Mouse (Mus musculus) lung, adult 2 months (tissue): ENCODE data around the gene Rtn4rl1. TPM values are rescaled to one million over a fixed set of nuclear protein-coding genes. Genes with fewer than 3 reads are reported as not detected.

Source experiments
- DNase-seq: peaks from one replicate; pipeline ENCODE4 v3.0.0; 2022
- H3K4me1 ChIP-seq: fragments of 200-500 bp; 2 replicates; pipeline ENCODE4 v1.6.1; 2011; ENCODE audit warnings: low read length; ENCODE audit not compliant: control insufficient read depth, insufficient read depth
- H3K4me3 ChIP-seq: fragments of 200-500 bp; replicated peaks from 2 replicates; pipeline ENCODE3; 2011; ENCODE audit warnings: low read depth, mild to moderate bottlenecking, control low read depth, low read length; ENCODE audit errors: extremely low read depth
- CTCF ChIP-seq: fragments of 200-500 bp; IDR thresholded peaks from 2 replicates; pipeline ENCODE4 v1.5.1; 2011; ENCODE audit warnings: mild to moderate bottlenecking, low read length, control low read depth; ENCODE audit not compliant: insufficient read depth
- POLR2A ChIP-seq: fragments of 200-500 bp; IDR thresholded peaks from 2 replicates; pipeline ENCODE4 v1.6.1; 2011; ENCODE audit warnings: low read depth, mild to moderate bottlenecking, control low read depth, low read length, borderline replicate concordance; ENCODE audit errors: extremely low read depth
- WGBS: fragments of 180-500 bp; shearing (Covaris S2); methylation state at CpG from one replicate; pipeline ENCODE4 v1.1.7; 2018; 5-methylcytosine and 5-hydroxymethylcytosine counted together
- polyA plus RNA-seq: library from polyadenylated mRNA; depleted of rRNA; stranded (reverse); fragments of >200 nt; gene quantifications from 2 replicates; pipeline ENCODE4 v1.2.3, GENCODE M21; 2012

Rtn4rl1 gene
- polyA plus RNA-seq, 1 experiment: 11.6 TPM

DNA sequence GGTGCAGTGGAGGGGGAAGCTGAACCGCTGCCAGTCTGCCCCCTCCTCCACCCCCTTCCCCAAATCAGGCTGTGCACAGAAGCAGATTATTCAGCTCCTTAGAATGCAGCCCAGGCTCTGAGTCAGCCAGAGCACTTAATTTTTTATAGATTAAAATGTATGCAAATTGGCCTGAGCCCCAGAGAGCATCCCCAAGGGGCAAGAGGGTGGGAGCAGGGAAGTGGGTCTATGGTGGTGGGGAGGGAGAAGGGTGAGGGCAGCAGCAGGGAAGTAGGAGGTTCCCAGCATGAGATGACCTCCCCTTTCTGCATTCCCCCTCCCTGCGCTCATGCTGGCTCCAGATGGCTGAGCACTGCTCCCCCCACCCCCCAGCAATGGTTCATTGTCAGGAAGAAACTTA lies 8.6 kb upstream of the Rtn4rl1 start:
- DNase-seq: no peak
- H3K4me3 ChIP-seq: no peak overlapping the region
- H3K4me1 ChIP-seq: no peaks in the 10 kb centered on the region
- TF ChIP-seq POLR2A (no peak), CTCF (no peak)
- WGBS: 76% methylated on average over 2 of the region's 2 CpGs

DNA sequence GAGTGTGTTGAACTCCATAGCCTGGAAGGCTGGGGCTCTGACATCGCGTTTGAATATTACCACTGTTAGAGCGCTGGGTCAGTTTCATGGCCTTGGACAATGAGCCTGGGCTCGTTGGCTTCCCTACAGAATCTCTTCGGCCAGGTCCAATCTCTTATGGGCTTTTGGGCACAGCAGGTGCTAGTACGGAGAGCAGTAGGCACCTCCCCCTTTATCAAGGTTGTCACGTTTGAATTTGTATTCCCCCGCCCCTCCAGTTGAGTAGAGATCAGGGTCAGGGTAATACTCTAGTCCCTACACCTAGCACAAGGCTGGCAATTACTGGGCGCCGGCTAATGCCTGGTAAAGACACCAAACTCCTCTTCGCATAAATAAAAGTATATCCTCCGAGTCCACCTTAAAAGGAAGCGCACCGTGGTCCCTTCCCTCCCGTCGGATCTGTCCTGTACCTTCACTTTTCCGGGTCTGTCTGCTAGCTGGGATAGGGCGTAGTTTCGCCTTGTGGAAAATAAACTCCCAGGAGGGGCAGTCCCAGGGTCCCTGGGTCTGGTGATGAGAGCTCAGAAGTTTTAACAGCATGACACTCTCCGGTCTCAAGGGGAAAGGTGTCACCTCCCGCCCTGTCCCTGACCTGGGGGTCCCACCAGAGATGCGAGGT lies 3.7 kb upstream of the Rtn4rl1 start:
- no peak for DNase-seq
- TF ChIP-seq POLR2A (no peak), CTCF (no peak)
- Histone ChIP-seq H3K4me3 (peak overlapping the region; percentile 82), H3K4me1 (peaks cover 4% of the 10 kb centered on the region; the same call in 1 of the 2 replicates)
- WGBS: 2% methylated on average over 22 of the region's 22 CpGs

DNA sequence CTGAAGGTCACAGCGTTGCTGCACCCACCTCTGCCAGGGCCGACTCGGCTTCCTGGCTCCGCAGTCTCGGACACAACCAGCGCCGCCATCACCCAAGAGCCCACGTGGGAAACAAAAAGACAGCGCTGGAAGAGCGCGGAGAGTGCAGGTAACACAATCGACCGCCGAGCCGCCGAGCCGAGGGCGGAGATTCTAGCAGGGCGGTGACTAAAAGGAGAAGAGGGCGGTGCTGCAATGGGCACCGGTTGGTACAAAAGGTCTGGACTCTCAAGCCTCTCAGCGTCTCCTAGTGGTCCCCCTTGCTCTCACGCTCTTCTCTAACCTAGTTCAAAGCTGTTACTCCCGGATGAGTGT lies 3.2 kb upstream of the Rtn4rl1 start:
- H3K4me1 ChIP-seq: peaks cover 4% of the 10 kb centered on the region; the same call in 1 of the 2 replicates
- peak overlapping the region; percentile 82 for H3K4me3 ChIP-seq
- peak; percentile 72 for DNase-seq
- WGBS: 1% methylated on average over 24 of the region's 24 CpGs
- TF ChIP-seq POLR2A (peak; percentile 52; the same call in 1 of the 2 replicates), CTCF (peak; percentile 12; the same call in 1 of the 2 replicates)

DNA sequence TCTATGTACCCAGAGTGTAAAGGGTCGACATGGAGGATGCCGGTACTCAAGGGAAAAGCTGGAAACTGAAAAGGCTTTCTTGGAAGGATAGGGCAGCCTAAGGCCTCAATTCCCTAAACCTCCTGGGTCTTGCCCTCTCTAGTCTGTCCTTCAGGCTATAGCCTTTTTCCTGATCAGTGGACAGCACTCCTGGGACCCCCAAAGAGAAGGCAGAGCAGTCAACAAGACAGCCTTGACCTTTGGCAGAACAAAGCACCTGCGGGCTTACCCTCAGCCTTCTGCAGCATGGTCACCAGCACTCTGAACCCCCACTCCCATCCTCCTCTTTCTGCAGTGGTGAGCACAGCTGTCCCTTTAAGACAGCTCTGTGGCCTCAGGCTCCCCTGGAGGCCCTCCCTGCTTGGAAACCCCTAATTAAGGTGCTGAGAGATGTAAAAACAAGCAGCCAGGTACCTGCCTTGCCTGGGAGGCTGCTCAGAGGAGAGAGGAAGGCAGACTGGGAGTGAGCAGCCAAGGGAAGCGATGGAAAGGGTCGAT lies 2.6 kb upstream of the Rtn4rl1 start, which contains the start of gene Dph1:
Gene Dph1, minus strand, starts transcription at position 337 of the 537 bp plus-strand sequence.
- WGBS: 59% methylated on average over 5 of the region's 5 CpGs
- TF ChIP-seq POLR2A (no peak), CTCF (no peak)
- peak within 1 kb of the TSS; percentile 82 for H3K4me3 ChIP-seq
- peaks cover 4% of the 10 kb centered on the region; the same call in 1 of the 2 replicates for H3K4me1 ChIP-seq
- DNase-seq: no peak

DNA sequence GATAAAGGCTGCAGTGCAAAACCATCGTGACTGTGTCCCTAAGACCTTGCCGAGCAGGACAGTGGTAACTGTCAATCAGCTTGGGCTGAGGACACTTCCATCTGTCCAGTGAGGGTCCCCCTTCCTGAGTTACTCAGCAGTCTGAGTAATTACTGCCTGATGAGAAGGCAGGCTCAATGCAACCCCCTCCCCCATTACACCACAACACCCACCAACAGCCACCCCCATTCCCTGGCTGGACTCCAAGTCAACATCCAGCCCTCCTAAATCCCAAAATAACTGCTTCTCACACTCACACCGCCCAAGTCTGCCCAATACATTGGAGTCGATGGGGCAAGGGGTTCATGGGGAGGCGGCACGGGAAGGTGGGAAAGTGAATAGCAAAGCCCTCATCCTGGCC lies 1.7 kb upstream of the Rtn4rl1 start:
- DNase-seq: no peak
- 62% methylated on average over 6 of the region's 6 CpGs for WGBS
- Histone ChIP-seq H3K4me1 (peaks cover 4% of the 10 kb centered on the region; the same call in 1 of the 2 replicates), H3K4me3 (no peak overlapping the region)
- TF ChIP-seq CTCF (no peak), POLR2A (no peak)

DNA sequence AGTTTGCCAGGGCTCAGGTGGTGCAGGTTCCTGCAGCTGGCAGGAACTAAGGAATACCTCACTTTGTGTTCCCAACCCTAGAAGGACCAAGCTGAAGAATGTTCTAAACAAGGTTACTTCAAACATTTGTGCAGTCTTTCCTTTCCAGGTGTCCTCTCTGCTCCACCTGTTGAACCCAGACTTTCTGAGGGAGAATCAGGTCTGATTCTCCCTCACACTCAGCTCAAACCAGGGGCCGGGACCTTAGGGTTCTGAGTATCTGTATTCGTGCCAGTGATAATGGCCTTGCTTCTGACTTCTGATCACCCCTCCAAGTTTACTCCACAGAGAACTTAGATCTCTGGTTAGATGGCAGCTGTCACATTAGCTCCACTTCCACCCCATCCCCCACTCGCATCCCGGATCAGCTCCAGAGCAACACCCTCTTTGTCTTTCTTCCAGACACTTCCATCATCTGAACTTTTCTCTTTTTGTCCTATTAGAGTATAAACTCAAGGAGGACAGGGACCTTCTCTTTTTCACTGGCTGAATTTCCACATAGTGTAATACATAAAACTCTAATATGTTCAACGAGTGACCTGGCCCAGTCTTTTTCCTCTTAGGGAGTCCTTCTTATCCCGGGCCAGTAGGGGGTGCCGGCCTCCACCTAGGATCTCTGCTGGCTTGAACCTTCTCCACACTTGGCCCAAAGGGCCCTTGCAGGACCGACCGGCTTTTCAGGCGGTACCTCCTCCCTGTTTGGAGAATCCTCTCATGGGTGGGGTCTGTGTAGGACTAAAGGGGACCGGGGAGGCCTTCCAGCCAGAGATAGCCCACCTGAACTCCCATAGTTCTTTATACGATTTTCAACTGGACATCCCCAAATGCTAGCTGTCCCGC lies 1.0 kb upstream of the Rtn4rl1 start:
- peak; percentile 70 for TF ChIP-seq CTCF
- no peak for TF ChIP-seq POLR2A
- peak; percentile 71 for DNase-seq
- WGBS: 25% methylated on average over 13 of the region's 13 CpGs
- peaks cover 4% of the 10 kb centered on the region; the same call in 1 of the 2 replicates for H3K4me1 ChIP-seq
- no peak overlapping the region for H3K4me3 ChIP-seq

DNA sequence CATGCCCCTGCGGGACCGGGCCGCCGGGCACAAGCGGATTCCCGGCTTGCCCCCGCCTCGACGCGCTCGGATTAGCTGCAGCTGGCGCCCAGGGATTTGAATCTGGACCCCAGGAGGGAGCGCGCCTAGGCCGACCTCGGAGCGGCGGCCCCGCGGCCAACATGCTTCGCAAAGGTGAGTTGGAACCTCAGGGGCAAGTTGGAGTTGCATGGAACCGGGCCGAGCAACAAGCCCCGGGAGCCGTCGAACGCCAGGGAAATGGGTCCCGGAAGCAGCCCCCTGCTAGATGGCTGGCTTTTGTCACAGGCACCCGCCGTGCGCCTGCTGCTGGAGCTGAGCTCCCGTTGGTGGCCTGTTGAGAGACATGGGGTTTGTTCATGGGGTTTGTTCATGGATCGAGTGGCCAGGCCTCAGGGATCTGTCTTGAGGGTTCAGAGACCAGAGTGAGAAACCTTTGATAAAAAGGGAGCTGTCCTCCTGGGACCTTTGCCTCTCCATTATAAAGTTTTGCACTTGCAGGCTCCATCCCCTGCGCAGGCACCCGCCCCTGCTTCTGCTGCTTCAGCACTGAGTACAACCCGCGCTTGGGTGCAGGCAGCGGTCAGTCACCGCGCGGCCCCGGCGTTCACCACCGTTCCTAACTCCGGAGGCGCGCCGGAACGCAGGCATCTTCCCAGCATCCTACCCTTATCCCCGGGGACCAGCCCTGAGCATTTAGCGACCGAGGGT lies 702 bp downstream of the Rtn4rl1 start:
- Histone ChIP-seq H3K4me3 (peak overlapping the region; percentile 52), H3K4me1 (peaks cover 4% of the 10 kb centered on the region; the same call in 1 of the 2 replicates)
- WGBS: under 1% methylated on average over 52 of the region's 52 CpGs
- no peak for TF ChIP-seq POLR2A
- no peak for TF ChIP-seq CTCF
- DNase-seq: peak; percentile 42

DNA sequence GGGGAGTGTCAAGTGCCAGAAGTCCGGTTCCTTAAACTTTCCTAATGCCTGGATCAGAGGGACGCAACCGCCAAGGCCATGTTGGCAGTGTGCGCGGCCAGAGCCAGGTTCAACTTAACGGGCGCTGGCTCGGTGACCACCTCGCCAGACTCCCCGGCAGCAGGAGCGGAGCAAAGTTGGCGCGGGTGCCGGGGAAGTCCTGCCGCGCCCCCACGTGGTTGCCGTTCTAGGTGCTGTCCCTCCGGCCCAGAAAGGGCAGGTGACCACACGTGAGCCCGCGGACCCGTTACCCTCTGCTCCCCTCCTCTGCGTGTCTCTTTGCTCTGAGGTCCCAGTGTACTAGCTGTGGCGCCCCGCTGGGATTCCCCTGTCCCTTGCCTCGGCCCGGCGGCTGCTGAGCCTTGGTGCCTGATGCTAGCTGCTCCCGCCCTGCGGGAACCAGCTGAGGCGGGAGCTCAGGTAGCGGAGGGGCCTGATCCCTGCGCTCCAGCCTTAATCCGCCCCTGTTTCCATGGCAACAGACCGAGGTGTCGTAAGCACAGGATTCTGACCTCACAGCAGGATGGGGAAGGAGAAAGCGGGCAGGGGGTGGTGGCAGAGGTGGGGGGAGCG lies 1.4 kb downstream of the Rtn4rl1 start:
- DNase-seq: peak; percentile 54
- TF ChIP-seq CTCF (no peak), POLR2A (no peak)
- Histone ChIP-seq H3K4me3 (peak overlapping the region; percentile 52), H3K4me1 (peaks cover 4% of the 10 kb centered on the region; the same call in 1 of the 2 replicates)
- 2% methylated on average over 39 of the region's 39 CpGs for WGBS
